Mouse (Mus musculus) intestine, embryonic 14.5 days (tissue): ENCODE data around the gene Neurl1a. TPM values are rescaled to one million over a fixed set of nuclear protein-coding genes. Genes with fewer than 3 reads are reported as not detected.

Experiments
- ATAC-seq: fragments of 200-750 bp; cut with Nextera tagmentation; replicated peaks from 2 replicates; pipeline ENCODE4 v1.8.0; 2017; ENCODE audit warnings: low read depth, moderate number of reproducible peaks, moderate TSS enrichment, moderate library complexity; ENCODE audit not compliant: low FRiP score, low TSS enrichment
- DNase-seq: peaks from one replicate; pipeline ENCODE4 v3.0.0-alpha.2; 2018; ENCODE audit warnings: low spot score
- H3K27ac ChIP-seq: fragments of 300-500 bp; sonication (generic); 2 replicates; pipeline ENCODE4 v1.5.1; 2014; ENCODE audit warnings: low read depth, mild to moderate bottlenecking, control low read depth
- H3K27me3 ChIP-seq: fragments of 300-500 bp; sonication (generic); replicated peaks from 2 replicates; pipeline ENCODE4 v1.6.1; 2014; ENCODE audit warnings: low read length, control low read depth; ENCODE audit not compliant: control insufficient read depth, insufficient read depth
- H3K36me3 ChIP-seq: fragments of 300-500 bp; sonication (generic); 2 replicates; pipeline ENCODE4 v1.6.1; 2014; ENCODE audit warnings: low read length, control low read depth; ENCODE audit not compliant: control insufficient read depth, insufficient read depth
- H3K4me1 ChIP-seq: fragments of 300-500 bp; sonication (generic); replicated peaks from 2 replicates; pipeline ENCODE4 v1.6.1; 2014; ENCODE audit warnings: low read length, control low read depth, mixed read lengths; ENCODE audit not compliant: control insufficient read depth, insufficient read depth
- H3K4me2 ChIP-seq: fragments of 300-500 bp; sonication (generic); 2 replicates; pipeline ENCODE4 v1.6.1; 2014; ENCODE audit warnings: low read length
- H3K4me3 ChIP-seq: fragments of 300-500 bp; sonication (generic); 2 replicates; pipeline ENCODE4 v1.5.1; 2014; ENCODE audit warnings: low read depth, low read length, control low read depth, mixed read lengths
- H3K9ac ChIP-seq: fragments of 300-500 bp; sonication (generic); 2 replicates; pipeline ENCODE4 v1.6.1; 2014; ENCODE audit warnings: mild to moderate bottlenecking, low read length
- H3K9me3 ChIP-seq: fragments of 300-500 bp; sonication (generic); 2 replicates; pipeline ENCODE4 v1.6.1; 2016; ENCODE audit warnings: low read length, control low read depth; ENCODE audit not compliant: control insufficient read depth
- WGBS: fragments of 180-500 bp; shearing (Covaris S2); extraction: QIAGEN DNeasy Blood & Tissue Kit; methylation state at CpG from one replicate; pipeline ENCODE4 v1.1.7; 2014; 5-methylcytosine and 5-hydroxymethylcytosine counted together
- polyA plus RNA-seq: library from polyadenylated mRNA; unstranded; fragments of >200 nt; fragmentation: Nextera tagmentation; extraction: Ambion mirVana; gene quantifications from 2 replicates; pipeline ENCODE4 v1.2.1, GENCODE M21; 2014

Neurl1a gene
- polyA plus RNA-seq, 1 experiment from 2014 or later, result 9.1 TPM

DNA sequence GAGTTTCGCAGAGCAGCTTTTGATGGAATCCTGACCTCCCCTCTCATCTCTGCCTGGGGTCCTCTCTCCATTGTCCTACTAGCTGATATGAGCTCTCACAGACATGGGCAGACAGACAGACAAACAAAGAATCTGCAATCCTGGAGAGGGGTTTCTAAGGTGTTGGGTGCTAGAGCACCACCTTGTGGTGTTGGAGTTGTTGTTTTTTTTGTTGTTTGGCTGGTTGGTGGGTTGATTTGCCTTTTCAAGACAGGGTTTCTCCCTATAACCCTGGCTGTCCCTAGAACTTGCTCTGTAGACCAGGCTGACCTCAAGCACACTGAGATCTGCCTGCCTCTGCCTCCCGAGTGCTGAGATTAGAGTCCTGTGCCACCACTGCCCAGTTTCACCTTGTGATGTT, 3.1 kb upstream of the Neurl1a start:
- 76% methylated on average over 2 of the region's 2 CpGs for WGBS
- H3K9me3 ChIP-seq, result no peaks in the 10 kb centered on the region
- peaks cover 12% of the 10 kb centered on the region for H3K27me3 ChIP-seq
- no peak overlapping the region for H3K27ac ChIP-seq
- no peak overlapping the region for H3K4me3 ChIP-seq
- H3K9ac ChIP-seq, result no peak overlapping the region
- ATAC-seq (no peak), DNase-seq (no peak)
- H3K4me2 ChIP-seq, result no peak overlapping the region
- H3K36me3 ChIP-seq, result no peaks in the 10 kb centered on the region
- peaks cover 5% of the 10 kb centered on the region; the same call in 1 of the 2 replicates for H3K4me1 ChIP-seq

DNA sequence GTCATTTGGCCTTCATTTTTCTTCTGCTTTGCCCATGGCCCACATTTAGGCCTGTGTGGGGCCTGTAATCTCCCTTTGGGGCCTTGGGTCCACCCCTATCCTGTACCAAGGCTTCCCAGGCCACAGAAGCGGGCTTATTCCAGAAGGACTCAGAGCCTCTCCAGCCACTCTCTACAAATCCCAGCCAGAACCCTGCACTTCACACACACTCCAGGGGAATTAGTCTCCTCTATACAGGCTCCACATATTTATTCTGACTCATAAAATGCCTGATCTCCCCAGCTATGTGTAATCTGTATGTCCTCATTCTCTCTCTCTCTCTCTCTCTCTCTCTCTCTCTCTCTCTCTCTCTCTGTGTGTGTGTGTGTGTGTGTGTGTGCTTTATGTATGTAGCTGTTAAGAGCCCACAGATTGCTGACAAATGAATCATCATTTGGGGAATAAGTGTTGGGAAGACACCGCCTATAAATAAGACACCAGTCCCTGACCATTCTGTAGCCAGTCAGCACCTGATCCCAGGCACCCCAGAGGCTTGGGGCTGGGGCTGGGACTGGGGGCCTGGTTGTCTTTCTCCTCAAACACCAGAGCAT, 1.6 kb upstream of the Neurl1a start:
- ATAC-seq (no peak), DNase-seq (no peak)
- H3K4me3 ChIP-seq, result no peak overlapping the region
- 94% methylated on average over 2 of the region's 2 CpGs for WGBS
- H3K9me3 ChIP-seq, result no peaks in the 10 kb centered on the region
- H3K4me2 ChIP-seq, result no peak overlapping the region
- no peaks in the 10 kb centered on the region for H3K36me3 ChIP-seq
- no peak overlapping the region for H3K27ac ChIP-seq
- H3K4me1 ChIP-seq, result peaks cover 5% of the 10 kb centered on the region; the same call in 1 of the 2 replicates
- H3K27me3 ChIP-seq, result peaks cover 12% of the 10 kb centered on the region
- no peak overlapping the region for H3K9ac ChIP-seq

DNA sequence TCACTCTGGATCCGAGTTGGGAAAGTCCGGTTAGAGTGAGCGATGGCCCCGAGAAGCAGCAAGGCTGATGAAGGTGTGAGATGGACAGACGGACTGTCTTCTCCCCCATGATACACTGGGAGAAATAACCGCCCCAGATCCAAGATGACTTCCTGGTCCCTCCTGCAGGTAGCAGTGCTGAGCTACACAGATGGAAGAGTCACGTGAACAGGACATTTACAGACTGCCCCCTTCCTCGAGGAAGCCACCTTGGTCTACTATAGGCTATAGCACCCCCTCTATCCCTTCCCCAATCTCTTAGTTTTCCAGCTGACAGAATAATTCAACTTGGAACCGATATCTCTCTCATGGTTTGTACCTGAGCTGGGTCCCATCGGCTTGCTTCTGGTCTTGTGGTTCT, 619 bp upstream of the Neurl1a start:
- peak; percentile 13; the same call in 1 of the 2 replicates for ATAC-seq
- Histone ChIP-seq H3K4me1 (peaks cover 5% of the 10 kb centered on the region; the same call in 1 of the 2 replicates), H3K4me2 (peak overlapping the region; percentile 99), H3K36me3 (no peaks in the 10 kb centered on the region), H3K9ac (no peak overlapping the region), H3K27me3 (peaks cover 12% of the 10 kb centered on the region), H3K4me3 (peak overlapping the region; percentile 61), H3K27ac (no peak overlapping the region), H3K9me3 (no peaks in the 10 kb centered on the region)
- DNase-seq, result no peak
- 29% methylated on average over 10 of the region's 10 CpGs for WGBS

DNA sequence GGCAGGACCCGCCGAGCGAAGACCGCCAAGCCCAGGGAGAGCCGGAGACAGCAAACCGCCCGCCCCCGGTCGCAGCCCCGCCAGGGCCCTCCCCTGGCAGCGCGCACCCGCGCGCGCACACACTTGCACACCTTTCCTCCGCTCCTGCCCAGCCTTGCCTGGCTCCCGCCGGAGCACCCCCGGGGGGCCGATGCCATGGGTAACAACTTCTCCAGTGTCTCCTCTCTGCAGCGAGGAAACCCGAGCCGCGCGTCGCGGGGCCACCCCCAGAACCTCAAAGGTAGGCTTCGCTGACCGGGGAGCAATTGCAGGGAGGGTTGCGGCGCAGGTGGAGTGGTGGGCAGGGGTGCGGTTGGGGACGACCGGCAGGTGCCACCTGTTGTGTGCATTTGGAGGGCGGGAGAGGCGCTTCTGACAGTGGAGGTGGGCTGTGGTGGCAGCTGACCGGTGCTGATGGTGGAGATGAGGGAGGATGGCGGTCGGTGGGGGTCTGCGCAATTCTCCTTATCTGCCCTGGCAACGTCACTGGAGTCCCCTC, 721 bp downstream of the Neurl1a start:
- WGBS, result 1% methylated on average over 33 of the region's 42 CpGs
- Histone ChIP-seq H3K9me3 (no peaks in the 10 kb centered on the region), H3K4me2 (peak overlapping the region; percentile 99), H3K4me1 (peaks cover 5% of the 10 kb centered on the region; the same call in 1 of the 2 replicates), H3K27ac (no peak overlapping the region), H3K4me3 (peak overlapping the region; percentile 61), H3K9ac (peak overlapping the region; percentile 67), H3K36me3 (no peaks in the 10 kb centered on the region), H3K27me3 (peaks cover 12% of the 10 kb centered on the region)
- DNase-seq, result peak; percentile 78
- no peak; the same call in 1 of the 2 replicates for ATAC-seq

DNA sequence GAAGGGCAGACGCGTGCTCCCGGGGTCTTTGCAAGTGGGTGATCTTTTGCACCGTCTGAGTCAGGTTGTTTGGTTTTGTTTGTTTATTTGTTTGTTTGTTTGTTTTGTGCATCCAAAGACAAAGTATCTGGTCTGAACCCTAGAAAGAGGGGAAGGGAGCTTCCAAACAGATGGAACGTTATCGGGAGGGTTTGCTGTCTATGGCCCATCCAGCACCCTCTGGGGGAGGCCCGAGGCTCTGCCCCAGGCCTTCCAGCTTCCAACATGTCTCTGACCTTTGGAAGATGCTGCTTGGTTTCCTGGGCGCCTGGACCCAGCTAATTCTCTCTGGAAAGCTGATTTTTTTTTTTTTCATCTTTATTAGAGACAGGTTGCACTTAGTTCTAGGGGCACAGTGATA, 1.4 kb downstream of the Neurl1a start:
- Histone ChIP-seq H3K27ac (no peak overlapping the region), H3K9ac (no peak overlapping the region), H3K36me3 (no peaks in the 10 kb centered on the region), H3K4me2 (peak overlapping the region; percentile 99), H3K4me3 (peak overlapping the region; percentile 61), H3K27me3 (peaks cover 12% of the 10 kb centered on the region), H3K9me3 (no peaks in the 10 kb centered on the region), H3K4me1 (peaks cover 5% of the 10 kb centered on the region; the same call in 1 of the 2 replicates)
- 23% methylated on average over 8 of the region's 8 CpGs for WGBS
- ATAC-seq, result no peak
- no peak for DNase-seq

DNA sequence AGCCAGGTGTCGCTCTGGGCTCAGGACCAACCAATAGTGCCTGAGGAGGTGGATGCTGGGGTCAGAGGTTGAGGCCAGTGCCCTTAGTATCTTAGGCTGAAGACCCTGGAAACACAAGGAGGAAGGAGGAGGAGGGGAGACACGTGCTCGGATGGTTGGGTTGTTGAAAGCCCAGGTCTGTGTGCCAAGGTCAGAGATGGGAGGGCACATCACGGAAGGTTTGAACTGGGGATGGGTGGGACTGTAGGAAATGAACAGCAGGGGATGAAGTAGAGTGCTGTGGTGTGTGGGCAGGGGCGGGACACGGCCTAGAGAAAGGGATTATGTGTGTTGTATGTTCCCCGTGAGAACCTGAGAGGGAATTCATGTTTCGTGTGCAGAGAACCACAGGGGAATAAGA, 5.6 kb downstream of the Neurl1a start:
- H3K9ac ChIP-seq, result no peak overlapping the region

DNA sequence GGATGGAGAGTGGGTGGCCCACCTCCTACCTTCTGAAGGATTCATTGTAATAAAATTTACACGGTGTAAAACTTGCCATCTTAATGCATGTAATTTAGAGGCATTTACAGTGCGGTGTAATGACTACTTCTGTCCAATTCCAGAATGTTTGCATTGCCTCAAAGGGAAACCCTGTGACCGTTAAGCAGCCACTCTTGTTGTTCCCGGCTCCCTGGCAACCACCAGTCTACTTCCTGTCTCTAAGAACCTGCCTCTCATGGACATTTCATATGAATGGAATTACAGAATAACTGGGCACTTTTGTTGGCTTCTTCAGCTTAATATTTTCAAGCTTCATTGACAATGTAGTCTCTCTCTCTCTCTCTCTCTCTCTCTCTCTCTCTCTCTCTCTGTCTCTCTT, 6.1 kb downstream of the Neurl1a start:
- Histone ChIP-seq H3K9ac (no peak overlapping the region), H3K36me3 (no peaks in the 10 kb centered on the region), H3K4me1 (no peaks in the 10 kb centered on the region), H3K9me3 (no peaks in the 10 kb centered on the region), H3K4me3 (no peak overlapping the region), H3K27ac (no peak overlapping the region), H3K27me3 (no peaks in the 10 kb centered on the region; the same call in 1 of the 2 replicates), H3K4me2 (no peak overlapping the region)
- ATAC-seq, result no peak
- WGBS, result 52% methylated on average over 4 of the region's 4 CpGs
- no peak for DNase-seq

More for the DNA sequence above, 5.6 kb downstream of the Neurl1a start:
- no peaks in the 10 kb centered on the region for H3K9me3 ChIP-seq
- no peak overlapping the region for H3K4me2 ChIP-seq
- peaks cover 3% of the 10 kb centered on the region; the same call in 1 of the 2 replicates for H3K27me3 ChIP-seq
- H3K36me3 ChIP-seq, result no peaks in the 10 kb centered on the region
- H3K4me1 ChIP-seq, result no peaks in the 10 kb centered on the region
- no peak overlapping the region for H3K27ac ChIP-seq
- ATAC-seq (no peak), DNase-seq (no peak)
- 71% methylated on average over 8 of the region's 8 CpGs for WGBS
- H3K4me3 ChIP-seq, result no peak overlapping the region

DNA sequence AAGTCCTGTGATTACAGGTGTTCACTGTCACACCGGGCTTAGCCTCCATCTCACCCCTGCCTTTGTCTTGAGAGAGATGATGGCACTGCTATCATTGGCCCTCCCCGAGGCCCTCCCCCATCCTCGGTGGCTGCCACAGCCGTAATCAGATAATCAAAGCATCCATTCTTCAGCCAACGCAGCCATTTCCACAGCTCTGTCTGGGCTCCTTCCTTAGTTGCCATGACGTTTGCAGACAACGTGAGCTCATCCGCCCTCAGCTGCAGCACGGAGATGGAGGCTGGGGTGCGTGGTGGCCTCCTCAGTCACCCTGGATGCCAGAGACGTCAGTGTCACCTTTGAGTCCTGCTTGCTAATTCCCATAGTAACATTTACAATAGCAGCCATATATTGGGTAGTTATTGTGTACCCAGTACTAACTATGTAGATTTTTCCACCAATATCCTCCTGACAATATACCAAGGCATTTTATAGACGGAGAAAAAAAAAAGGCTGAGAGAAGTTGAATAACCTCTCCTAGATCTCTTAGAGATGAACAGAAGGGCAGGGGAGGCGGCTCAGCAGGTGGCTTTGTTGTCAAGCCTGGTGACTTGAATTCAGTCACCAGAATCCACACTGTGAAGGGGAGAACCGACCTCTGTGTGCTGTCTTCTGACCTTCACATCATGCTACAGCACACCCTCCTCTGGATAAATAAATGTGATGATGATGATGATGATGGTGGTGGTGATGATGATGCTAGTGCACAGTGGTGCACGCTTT, 8.1 kb downstream of the Neurl1a start:
- no peak overlapping the region for H3K4me3 ChIP-seq
- ATAC-seq (no peak), DNase-seq (no peak)
- 46% methylated on average over 15 of the region's 15 CpGs for WGBS
- no peaks in the 10 kb centered on the region for H3K27me3 ChIP-seq
- no peak overlapping the region for H3K9ac ChIP-seq
- no peak overlapping the region for H3K4me2 ChIP-seq
- H3K27ac ChIP-seq, result no peak overlapping the region
- H3K4me1 ChIP-seq, result no peaks in the 10 kb centered on the region
- no peaks in the 10 kb centered on the region for H3K36me3 ChIP-seq
- no peaks in the 10 kb centered on the region for H3K9me3 ChIP-seq
